Mouse (Mus musculus) heart, embryonic 14.5 days (tissue): ENCODE data around the gene Nup188. TPM values are rescaled to one million over a fixed set of nuclear protein-coding genes. Genes with fewer than 3 reads are reported as not detected.

Source experiments
- ATAC-seq: fragments of 200-750 bp; cut with Nextera tagmentation; 2 replicates; pipeline ENCODE4 v1.8.0; 2017; ENCODE audit warnings: low read depth, moderate TSS enrichment; ENCODE audit not compliant: insufficient number of reproducible peaks, insufficient read depth, low FRiP score
- H3K27ac ChIP-seq, 2 experiments: fragments of 200-500 bp in 1 of 2; fragments of 300-500 bp in 1 of 2; sonication (generic) in 1 of 2; replicated peaks in 1 of 2; 2 replicates each; pipeline ENCODE4 v1.5.1; 2012 to 2014; ENCODE audit warnings: low read depth in 2 of 2, low read length in 2 of 2, control low read depth in 1 of 2, mild to moderate bottlenecking in 1 of 2, mixed read lengths in 1 of 2; ENCODE audit not compliant: control insufficient read depth in 1 of 2, insufficient read depth in 1 of 2
- H3K27me3 ChIP-seq: fragments of 300-500 bp; sonication (generic); 2 replicates; pipeline ENCODE4 v1.6.1; 2014; ENCODE audit warnings: mild to moderate bottlenecking, low read length, control low read depth; ENCODE audit not compliant: control insufficient read depth, insufficient read depth
- H3K36me3 ChIP-seq: fragments of 300-500 bp; sonication (generic); 2 replicates; pipeline ENCODE4 v1.6.1; 2014; ENCODE audit warnings: mild to moderate bottlenecking, control low read depth, low read length, mixed read lengths; ENCODE audit not compliant: control insufficient read depth, insufficient read depth
- H3K4me1 ChIP-seq, 2 experiments: fragments of 200-500 bp in 1 of 2; fragments of 300-500 bp in 1 of 2; sonication (generic) in 1 of 2; 2 replicates each; pipeline ENCODE4 v1.6.1; 2012 to 2014; ENCODE audit warnings: low read length in 2 of 2, control low read depth in 1 of 2, mixed read lengths in 1 of 2; ENCODE audit not compliant: control insufficient read depth in 2 of 2, insufficient read depth in 2 of 2
- H3K4me2 ChIP-seq: fragments of 300-500 bp; sonication (generic); 2 replicates; pipeline ENCODE4 v1.6.1; 2014; ENCODE audit warnings: mild to moderate bottlenecking, low read length
- H3K4me3 ChIP-seq, 2 experiments: fragments of 200-500 bp in 1 of 2; fragments of 300-500 bp in 1 of 2; sonication (generic) in 1 of 2; 2 replicates each; pipeline ENCODE4 v1.5.1; 2012 to 2014; ENCODE audit warnings: low read length in 2 of 2, mild to moderate bottlenecking in 2 of 2, control low read depth in 1 of 2, low read depth in 1 of 2, moderate library complexity in 1 of 2; ENCODE audit not compliant: control insufficient read depth in 1 of 2, insufficient read depth in 1 of 2
- H3K9ac ChIP-seq: fragments of 300-500 bp; sonication (generic); 2 replicates; pipeline ENCODE4 v1.6.1; 2014; ENCODE audit warnings: mild to moderate bottlenecking, low read length
- H3K9me3 ChIP-seq: fragments of 300-500 bp; sonication (generic); 2 replicates; pipeline ENCODE4 v1.6.1; 2016; ENCODE audit warnings: low read length, control low read depth; ENCODE audit not compliant: control insufficient read depth
- WGBS: fragments of 180-500 bp; shearing (Covaris S2); extraction: QIAGEN DNeasy Blood & Tissue Kit; methylation state at CpG from one replicate; pipeline ENCODE4 v1.1.7; 2014; 5-methylcytosine and 5-hydroxymethylcytosine counted together
- polyA plus RNA-seq: library from polyadenylated mRNA; unstranded; fragments of >200 nt; fragmentation: Nextera tagmentation; extraction: Ambion mirVana; gene quantifications from 2 replicates; pipeline ENCODE4 v1.2.1, GENCODE M21; 2014

Gene Nup188
- polyA plus RNA-seq, 1 experiment from 2014 or later: 23.9 TPM

GRCm38 (mm10) chr2:30380564-30381376, 94.6 kb downstream of the Nup188 start:
- H3K27ac ChIP-seq: no peak overlapping the region
- no peak for ATAC-seq
- WGBS: 80% methylated on average over 10 of the region's 10 CpGs

GRCm38 (mm10) chr2:30381377-30381725, 95.2 kb downstream of the Nup188 start:
- Histone ChIP-seq H3K27me3 (no peaks in the 10 kb centered on the region), H3K9ac (no peak overlapping the region), H3K4me2 (no peak overlapping the region), H3K4me1 (no peaks in the 10 kb centered on the region), H3K4me3 (no peak overlapping the region), H3K36me3 (peaks cover 90% of the 10 kb centered on the region), H3K27ac (no peak overlapping the region), H3K9me3 (no peaks in the 10 kb centered on the region)
- 93% methylated on average over 4 of the region's 4 CpGs for WGBS
- ATAC-seq: no peak

More at GRCm38 (mm10) chr2:30380564-30381376, 94.6 kb downstream of the Nup188 start:
- no peaks in the 10 kb centered on the region for H3K4me1 ChIP-seq
- no peaks in the 10 kb centered on the region for H3K27me3 ChIP-seq
- H3K9me3 ChIP-seq: no peaks in the 10 kb centered on the region
- H3K4me3 ChIP-seq: no peak overlapping the region
- H3K9ac ChIP-seq: no peak overlapping the region
- H3K4me2 ChIP-seq: no peak overlapping the region
- H3K36me3 ChIP-seq: peaks cover 95% of the 10 kb centered on the region

DNA sequence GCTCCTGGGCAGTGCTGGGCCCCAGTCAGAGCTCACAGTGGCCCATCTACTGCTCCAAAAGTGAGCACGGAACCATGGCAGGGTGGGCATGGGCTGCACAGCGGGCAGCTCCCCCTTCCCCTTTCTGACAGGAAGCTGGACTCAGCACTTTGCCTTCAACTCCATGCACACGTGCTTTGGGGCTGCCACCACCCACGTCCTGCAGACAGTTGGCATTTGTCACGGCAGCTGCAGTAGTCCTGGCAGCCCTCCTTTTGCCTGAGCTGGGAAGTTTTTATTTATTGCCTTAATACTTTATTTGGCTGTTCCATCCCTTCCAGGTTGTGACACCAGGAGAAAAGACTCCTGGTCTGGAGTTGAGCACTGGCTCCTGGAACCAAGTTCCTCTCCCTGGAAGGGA, 98.6 kb downstream of the Nup188 start:
- no peak for ATAC-seq
- Histone ChIP-seq H3K27ac (no peak overlapping the region), H3K4me2 (no peak overlapping the region), H3K4me1 (no peaks in the 10 kb centered on the region), H3K27me3 (no peaks in the 10 kb centered on the region), H3K36me3 (peaks cover 55% of the 10 kb centered on the region), H3K9ac (no peak overlapping the region), H3K4me3 (no peak overlapping the region), H3K9me3 (no peaks in the 10 kb centered on the region)
- 76% methylated on average over 5 of the region's 5 CpGs for WGBS

DNA sequence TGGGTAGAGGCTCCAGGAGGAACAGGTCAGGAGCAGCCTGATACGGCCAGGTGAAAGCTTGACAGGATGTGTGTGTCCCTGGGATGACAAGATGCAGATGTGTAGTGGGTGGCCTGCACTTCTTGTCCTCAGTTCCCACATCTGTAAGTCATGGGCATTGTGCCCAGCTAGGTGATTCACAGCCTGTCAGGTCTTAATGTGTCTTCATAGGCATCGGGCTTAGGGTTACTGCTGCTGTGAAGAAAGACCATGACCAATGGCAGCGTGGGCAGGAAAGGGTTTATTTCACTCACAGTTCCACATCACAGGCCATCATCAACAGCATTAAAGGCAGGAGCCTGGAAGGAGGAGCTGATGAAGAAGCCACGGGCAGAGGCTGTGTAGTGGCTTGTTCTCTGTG, 99.4 kb downstream of the Nup188 start:
- H3K4me1 ChIP-seq: no peaks in the 10 kb centered on the region
- WGBS: 86% methylated on average over 4 of the region's 4 CpGs
- no peak overlapping the region for H3K27ac ChIP-seq
- H3K4me2 ChIP-seq: no peak overlapping the region
- no peak overlapping the region for H3K9ac ChIP-seq
- H3K27me3 ChIP-seq: no peaks in the 10 kb centered on the region
- no peak overlapping the region for H3K4me3 ChIP-seq
- no peaks in the 10 kb centered on the region for H3K9me3 ChIP-seq
- H3K36me3 ChIP-seq: peaks cover 48% of the 10 kb centered on the region
- ATAC-seq: no peak

- H3K27me3 ChIP-seq: no peaks in the 10 kb centered on the region
- H3K36me3 ChIP-seq: peaks cover 35% of the 10 kb centered on the region
- no peak for ATAC-seq
- no peak overlapping the region for H3K4me2 ChIP-seq
- no peak overlapping the region for H3K27ac ChIP-seq
- H3K4me1 ChIP-seq: 0 out of 4 replicates have a peak, but pooled peaks cover 0 to 2% of the 10 kb centered on the region in 2 experiments
- no peak overlapping the region for H3K4me3 ChIP-seq
- 73% methylated on average over 9 of the region's 9 CpGs for WGBS
- H3K9ac ChIP-seq: no peak overlapping the region
- no peaks in the 10 kb centered on the region for H3K9me3 ChIP-seq
These were observed 100.7 kb downstream of the Nup188 start for GRCm38 (mm10) chr2:30386913-30387312.

- no peak overlapping the region for H3K27ac ChIP-seq
- 87% methylated on average over 2 of the region's 2 CpGs for WGBS
- ATAC-seq: no peak
These were observed 102.8 kb downstream of the Nup188 start for GRCm38 (mm10) chr2:30389000-30389399.

GRCm38 (mm10) chr2:30392114-30392576, 105.9 kb downstream of the Nup188 start, which contains the start of gene Dolpp1:
Gene Dolpp1 (plus strand): TSS chr2:30392254.
- Histone ChIP-seq H3K4me3 (peak within 1 kb of the TSS; percentile 88 to 91), H3K27ac (peak within 1 kb of the TSS; percentile 77 to 89), H3K4me2 (peak within 1 kb of the TSS; percentile 92), H3K4me1 (peaks cover 5 to 14% of the 10 kb centered on the region in 2 experiments), H3K9me3 (no peaks in the 10 kb centered on the region), H3K36me3 (peaks cover 23% of the 10 kb centered on the region), H3K27me3 (no peaks in the 10 kb centered on the region), H3K9ac (peak within 1 kb of the TSS; percentile 83)
- WGBS: under 1% methylated on average over 40 of the region's 40 CpGs
- ATAC-seq: peak; percentile 96

More at GRCm38 (mm10) chr2:30389000-30389399, 102.8 kb downstream of the Nup188 start:
- Histone ChIP-seq H3K9ac (no peak overlapping the region), H3K36me3 (peaks cover 18% of the 10 kb centered on the region), H3K9me3 (no peaks in the 10 kb centered on the region), H3K4me3 (no peak overlapping the region), H3K27me3 (no peaks in the 10 kb centered on the region), H3K4me2 (no peak overlapping the region), H3K4me1 (peaks cover 5 to 10% of the 10 kb centered on the region in 2 experiments)
